Mouse (Mus musculus) embryonic fibroblast, embryonic 13.5 days (primary cell): ENCODE data around the gene Spp2. TPM values are rescaled to one million over a fixed set of nuclear protein-coding genes. Genes with fewer than 3 reads are reported as not detected.

Experiments
- H3K27ac ChIP-seq: 2 replicates; pipeline ENCODE4 v1.5.1; 2012; ENCODE audit warnings: low read length, control low read depth, inconsistent platforms; ENCODE audit not compliant: insufficient read depth
- H3K4me1 ChIP-seq: 2 replicates; pipeline ENCODE4 v1.6.1; 2011; ENCODE audit warnings: low read length; ENCODE audit not compliant: control insufficient read depth, insufficient read depth
- H3K4me3 ChIP-seq: 2 replicates; pipeline ENCODE4 v1.5.1; 2011; ENCODE audit warnings: mild to moderate bottlenecking, control low read depth, low read length; ENCODE audit not compliant: insufficient read depth
- CTCF ChIP-seq: IDR thresholded peaks from 2 replicates; pipeline ENCODE4 v1.5.1; 2011; ENCODE audit warnings: mild to moderate bottlenecking, control low read depth, low read length, moderate library complexity, borderline replicate concordance; ENCODE audit not compliant: insufficient read depth
- POLR2A ChIP-seq: IDR thresholded peaks from 2 replicates; pipeline ENCODE4 v1.6.1; 2011; ENCODE audit warnings: low read depth, mild to moderate bottlenecking, control low read depth, low read length, moderate library complexity
- polyA plus RNA-seq: library from polyadenylated mRNA; stranded (reverse); fragments of >200 nt; gene quantifications from 2 replicates; pipeline ENCODE4 v1.2.4, GENCODE M21; 2011; ENCODE audit warnings: low read depth; ENCODE audit not compliant: missing spikeins, insufficient read length

The Spp2 gene
- polyA plus RNA-seq, result not detected in 2 replicates

- no peak for TF ChIP-seq CTCF
- TF ChIP-seq POLR2A, result no peak
- H3K27ac ChIP-seq, result no peak within 1 kb of the TSS
- no peaks in the 10 kb centered on the region for H3K4me1 ChIP-seq
- no peak within 1 kb of the TSS for H3K4me3 ChIP-seq
Measured at GRCm38 (mm10) chr1:88406807-88407198, at the start of gene Spp2. Gene Spp2, plus strand, starts transcription at chr1:88406961.

GRCm38 (mm10) chr1:88357458-88358090, 49.2 kb upstream of the Spp2 start:
- TF ChIP-seq CTCF (0 out of 2 replicates have a peak, but pooled peaks have one; percentile 9), POLR2A (no peak)
- Histone ChIP-seq H3K4me3 (no peak overlapping the region), H3K27ac (no peak overlapping the region)

DNA sequence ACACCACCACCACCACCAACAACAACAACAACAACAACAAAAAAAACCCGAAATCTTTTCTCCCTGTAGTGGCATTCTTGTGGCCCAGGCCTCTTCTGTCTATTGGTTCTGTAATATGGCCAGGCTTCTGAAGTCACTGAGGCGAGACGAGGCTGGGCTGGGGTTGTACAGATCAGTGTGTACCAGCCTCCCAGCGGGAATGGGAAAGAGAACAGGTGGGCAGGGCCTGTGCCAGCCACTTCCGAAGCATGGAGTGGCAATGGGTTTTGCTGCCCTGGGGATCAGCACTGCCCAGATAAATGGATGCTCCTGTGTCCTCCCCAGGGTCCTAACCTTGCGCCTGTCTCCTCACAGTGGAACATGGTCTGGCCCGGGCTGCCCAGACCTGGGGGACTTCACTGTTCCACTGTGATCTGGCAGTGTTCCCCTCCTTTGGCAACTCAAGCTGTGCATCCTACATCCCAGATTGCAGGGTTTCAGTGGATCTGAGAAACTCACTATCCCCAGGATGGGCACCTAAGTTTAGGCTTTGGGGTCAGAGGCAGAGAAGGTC, 48.6 kb upstream of the Spp2 start:
- Histone ChIP-seq H3K4me1 (no peaks in the 10 kb centered on the region), H3K27ac (no peak overlapping the region), H3K4me3 (no peak overlapping the region)
- no peak for TF ChIP-seq CTCF

More at GRCm38 (mm10) chr1:88357458-88358090, 49.2 kb upstream of the Spp2 start:
- H3K4me1 ChIP-seq, result no peaks in the 10 kb centered on the region

GRCm38 (mm10) chr1:88361085-88361484, 45.7 kb upstream of the Spp2 start:
- Histone ChIP-seq H3K4me1 (no peaks in the 10 kb centered on the region), H3K27ac (peak overlapping the region; percentile 55), H3K4me3 (no peak overlapping the region)
- no peak for TF ChIP-seq POLR2A
- TF ChIP-seq CTCF, result no peak

DNA sequence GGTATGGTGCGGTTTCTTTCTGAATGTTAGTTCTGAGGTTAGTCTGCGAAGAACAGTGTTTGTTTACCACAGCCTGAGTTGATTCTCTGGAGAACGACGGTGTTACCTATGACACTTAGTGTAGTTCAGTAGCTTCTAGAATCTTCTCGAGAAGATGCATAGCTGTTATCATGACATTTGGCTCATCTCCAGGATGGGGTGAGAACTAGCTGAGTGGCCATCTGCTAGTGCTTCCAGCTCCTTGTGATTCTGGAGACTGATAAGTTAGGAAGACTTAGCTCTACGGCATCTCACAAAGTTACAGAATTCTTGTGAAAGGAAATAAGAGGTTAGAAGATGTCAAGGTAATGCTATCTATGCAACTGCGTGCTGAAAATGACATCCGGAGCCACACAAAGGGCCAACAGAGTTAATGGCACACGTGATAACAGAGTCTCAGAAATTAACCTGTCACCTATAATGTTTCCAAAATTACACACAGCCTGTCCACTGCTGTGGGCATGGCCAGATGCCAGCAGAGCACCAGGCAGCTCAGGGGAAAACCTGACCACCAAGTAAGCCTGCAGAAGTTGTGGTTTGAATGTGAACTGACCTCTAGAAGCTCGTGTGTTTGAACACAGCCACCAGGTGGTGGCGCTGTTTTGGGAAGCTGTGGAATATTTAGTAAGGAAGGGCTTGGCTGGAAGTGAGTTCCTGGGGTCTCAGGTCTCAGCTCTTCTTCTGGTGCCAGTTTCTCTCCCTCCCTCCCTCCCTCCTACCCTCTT, 39.7 kb upstream of the Spp2 start:
- TF ChIP-seq CTCF (no peak), POLR2A (no peak)
- peaks cover 4% of the 10 kb centered on the region for H3K4me1 ChIP-seq

DNA sequence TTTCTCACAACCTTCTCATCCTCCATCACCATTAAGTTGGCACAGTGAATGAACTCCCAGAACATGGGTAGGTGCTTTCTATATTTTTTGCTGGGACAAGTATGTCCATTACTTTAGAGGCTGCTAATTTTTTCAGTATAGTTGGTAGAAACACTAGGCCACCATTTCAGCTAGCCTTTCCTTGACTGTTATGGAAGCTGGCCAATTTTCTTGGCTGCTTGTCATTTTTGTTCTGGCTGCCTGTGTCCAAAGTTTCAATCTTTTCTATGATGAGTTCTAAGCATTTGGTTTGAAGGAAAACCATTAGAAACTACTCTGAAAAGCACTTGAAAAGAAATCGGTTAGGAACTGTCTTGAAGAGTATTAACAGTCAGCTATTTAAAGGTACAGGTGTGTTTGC, 28.3 kb upstream of the Spp2 start:
- Histone ChIP-seq H3K4me1 (no peaks in the 10 kb centered on the region), H3K4me3 (no peak overlapping the region), H3K27ac (no peak overlapping the region)
- TF ChIP-seq CTCF, result no peak
- no peak for TF ChIP-seq POLR2A

More for the DNA sequence above, 39.7 kb upstream of the Spp2 start:
- no peak overlapping the region for H3K4me3 ChIP-seq
- H3K27ac ChIP-seq, result no peak overlapping the region

GRCm38 (mm10) chr1:88391632-88392031, 15.1 kb upstream of the Spp2 start:
- H3K4me3 ChIP-seq, result no peak overlapping the region
- H3K4me1 ChIP-seq, result no peaks in the 10 kb centered on the region
- TF ChIP-seq CTCF (no peak), POLR2A (no peak)
- H3K27ac ChIP-seq, result no peak overlapping the region

DNA sequence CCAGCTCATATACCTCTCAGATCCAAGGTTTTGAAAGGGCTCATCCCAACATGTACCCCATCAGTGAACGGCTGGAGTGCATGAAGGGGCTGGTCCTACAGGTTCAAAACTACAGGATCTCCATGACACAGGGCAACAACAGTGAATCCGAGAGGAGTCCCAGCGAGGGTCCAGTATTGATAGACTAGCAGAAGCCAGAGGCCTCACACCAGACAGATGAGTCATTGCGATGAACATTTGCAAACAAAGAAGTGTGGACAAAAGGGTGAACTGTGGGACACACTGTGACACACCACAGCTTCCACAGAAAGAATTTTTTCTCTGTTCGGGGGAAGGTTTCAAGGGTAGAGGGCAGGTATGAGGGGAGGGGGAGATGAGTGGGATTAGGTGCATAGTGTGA, 13.4 kb upstream of the Spp2 start:
- Histone ChIP-seq H3K4me3 (no peak overlapping the region), H3K4me1 (no peaks in the 10 kb centered on the region), H3K27ac (no peak overlapping the region)
- no peak for TF ChIP-seq CTCF
- TF ChIP-seq POLR2A, result no peak

DNA sequence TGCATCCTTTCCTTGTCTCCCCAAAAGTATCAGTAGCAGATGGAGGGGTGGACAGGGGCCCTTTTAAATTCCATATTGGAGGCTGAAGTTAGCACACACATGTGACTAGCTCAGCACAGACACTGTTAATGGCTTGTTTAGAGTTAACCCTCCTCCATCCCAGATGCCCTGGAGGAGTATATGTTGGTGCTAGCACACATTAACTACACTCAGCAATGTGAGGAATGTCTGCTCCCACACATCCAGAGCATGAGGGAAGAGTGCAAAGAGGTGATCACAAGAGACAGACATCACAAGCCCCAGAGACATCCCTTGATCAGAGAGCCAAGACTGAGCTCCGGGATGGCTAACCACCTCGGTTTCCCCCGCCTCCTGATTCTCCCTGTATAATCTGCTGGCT, 3.4 kb upstream of the Spp2 start:
- Histone ChIP-seq H3K4me1 (no peaks in the 10 kb centered on the region), H3K27ac (no peak overlapping the region), H3K4me3 (no peak overlapping the region)
- TF ChIP-seq CTCF, result no peak
- no peak for TF ChIP-seq POLR2A
